Mouse (Mus musculus) limb, embryonic 14.5 days (tissue): ENCODE results near the gene Atp8b5. TPM values are rescaled to one million over a fixed set of nuclear protein-coding genes. Genes with fewer than 3 reads are reported as not detected.

Experiments used
- ATAC-seq: fragments of 200-750 bp; cut with Nextera tagmentation; 2 replicates; pipeline ENCODE4 v1.8.0; 2017; ENCODE audit warnings: low read depth, moderate number of reproducible peaks, moderate TSS enrichment; ENCODE audit not compliant: low FRiP score
- DNase-seq: peaks from one replicate; pipeline ENCODE4 v3.0.0-alpha.2; 2015; ENCODE audit warnings: low spot score
- H3K27ac ChIP-seq: fragments of 300-500 bp; sonication (generic); replicated peaks from 2 replicates; pipeline ENCODE4 v1.5.1; 2014; ENCODE audit warnings: low read depth, mild to moderate bottlenecking, low read length, moderate library complexity, mixed read lengths
- H3K27me3 ChIP-seq: fragments of 300-500 bp; sonication (generic); 2 replicates; pipeline ENCODE4 v1.6.1; 2014; ENCODE audit warnings: low read length, mixed read lengths; ENCODE audit not compliant: control insufficient read depth, insufficient read depth
- H3K36me3 ChIP-seq: fragments of 300-500 bp; sonication (generic); 2 replicates; pipeline ENCODE4 v1.6.1; 2014; ENCODE audit warnings: mild to moderate bottlenecking, low read length, moderate library complexity, mixed read lengths; ENCODE audit not compliant: control insufficient read depth, insufficient read depth
- H3K4me1 ChIP-seq: fragments of 300-500 bp; sonication (generic); 2 replicates; pipeline ENCODE4 v1.6.1; 2014; ENCODE audit warnings: antibody characterized with exemption, low read length, mixed read lengths; ENCODE audit not compliant: control insufficient read depth, insufficient read depth
- H3K4me2 ChIP-seq: fragments of 300-500 bp; sonication (generic); replicated peaks from 2 replicates; pipeline ENCODE4 v1.6.1; 2014; ENCODE audit warnings: low read depth, mild to moderate bottlenecking, low read length, moderate library complexity; ENCODE audit not compliant: severe bottlenecking
- H3K4me3 ChIP-seq: fragments of 300-500 bp; sonication (generic); replicated peaks from 2 replicates; pipeline ENCODE4 v1.5.1; 2014; ENCODE audit warnings: low read length
- H3K9ac ChIP-seq: fragments of 300-500 bp; sonication (generic); 2 replicates; pipeline ENCODE4 v1.6.1; 2014; ENCODE audit warnings: mild to moderate bottlenecking, low read depth, low read length, moderate library complexity; ENCODE audit not compliant: severe bottlenecking
- H3K9me3 ChIP-seq: fragments of 300-500 bp; sonication (generic); 2 replicates; pipeline ENCODE4 v1.6.1; 2016; ENCODE audit warnings: low read length; ENCODE audit not compliant: control insufficient read depth
- POLR2A ChIP-seq: fragments of 200-500 bp; IDR thresholded peaks from 2 replicates; pipeline ENCODE4 v1.8.0; 2012; ENCODE audit warnings: inconsistent platforms, mild to moderate bottlenecking, moderate library complexity, borderline replicate concordance; ENCODE audit not compliant: insufficient read depth, insufficient read length; ENCODE audit errors: extremely low read depth
- WGBS: fragments of 180-500 bp; shearing (Covaris S2); extraction: QIAGEN DNeasy Blood & Tissue Kit; methylation state at CpG from one replicate; pipeline ENCODE4 v1.1.7; 2014; 5-methylcytosine and 5-hydroxymethylcytosine counted together
- polyA plus RNA-seq, 2 experiments: library from polyadenylated mRNA; depleted of rRNA in 1 of 2; stranded (reverse) in 1 of 2; unstranded in 1 of 2; fragments of >200 nt; fragmentation: Nextera tagmentation in 1 of 2; extraction: Ambion mirVana in 1 of 2; gene quantifications; 2 replicates each; pipeline versions ENCODE4 v1.2.1 to v1.2.3; 2012 to 2014

Atp8b5 gene
- polyA plus RNA-seq, 2 experiments, result 0.52 to 1.3 TPM

DNA sequence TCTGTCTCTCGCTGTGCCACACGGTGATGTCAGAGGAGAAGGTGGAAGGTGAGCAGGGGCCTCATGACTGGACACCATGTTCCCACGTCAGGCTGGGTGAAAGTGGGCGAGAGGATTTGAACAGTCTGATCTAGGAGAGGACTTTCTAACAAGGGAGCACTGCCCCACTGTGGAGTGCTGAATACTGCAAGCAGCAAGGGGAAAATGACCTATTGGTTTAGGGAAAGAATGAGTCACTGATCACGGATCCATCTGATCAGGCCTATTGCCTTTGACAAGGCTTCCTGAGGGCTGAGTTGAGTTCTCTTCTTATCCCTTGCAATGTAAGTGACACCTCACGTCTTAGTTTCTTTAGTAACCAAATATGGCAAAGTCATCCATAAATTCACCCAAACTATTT, 86.7 kb downstream of the Atp8b5 start:
- WGBS, result 87% methylated on average over 6 of the region's 6 CpGs
- Histone ChIP-seq H3K4me1 (no peaks in the 10 kb centered on the region), H3K27me3 (no peaks in the 10 kb centered on the region), H3K4me3 (no peak overlapping the region), H3K9me3 (no peaks in the 10 kb centered on the region), H3K4me2 (no peak overlapping the region), H3K36me3 (no peaks in the 10 kb centered on the region), H3K27ac (no peak overlapping the region), H3K9ac (no peak overlapping the region)
- no peak for ATAC-seq
- no peak for TF ChIP-seq POLR2A
- DNase-seq, result no peak

GRCm38 (mm10) chr4:43364914-43365560, 98.1 kb downstream of the Atp8b5 start:
- WGBS, result 54% methylated on average over 11 of the region's 11 CpGs
- no peak for TF ChIP-seq POLR2A
- Histone ChIP-seq H3K4me1 (no peaks in the 10 kb centered on the region), H3K27ac (no peak overlapping the region), H3K4me2 (no peak overlapping the region), H3K4me3 (no peak overlapping the region), H3K27me3 (no peaks in the 10 kb centered on the region), H3K9me3 (no peaks in the 10 kb centered on the region), H3K36me3 (no peaks in the 10 kb centered on the region), H3K9ac (no peak overlapping the region)
- no peak for DNase-seq
- ATAC-seq, result no peak

DNA sequence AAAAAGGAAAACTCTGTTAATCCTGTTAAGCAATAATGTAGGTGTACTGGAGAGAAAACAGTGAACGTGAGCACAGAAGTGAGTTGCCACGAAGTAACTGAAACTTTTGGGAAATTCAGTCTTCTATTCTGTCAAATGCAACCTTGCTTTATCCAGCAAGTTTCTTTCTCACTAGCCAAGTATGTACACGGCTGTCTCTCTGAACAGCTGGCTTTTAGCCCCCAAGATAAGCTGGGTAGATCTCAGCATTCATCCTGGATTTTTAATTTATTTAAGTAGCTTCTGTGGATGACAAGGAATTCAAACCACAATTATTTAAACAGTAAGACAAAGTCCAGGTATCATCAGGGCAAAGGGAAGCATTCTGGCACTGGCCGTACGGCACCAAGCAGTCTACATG, 100.3 kb downstream of the Atp8b5 start:
- ATAC-seq (no peak), DNase-seq (no peak)
- Histone ChIP-seq H3K4me1 (no peaks in the 10 kb centered on the region), H3K4me2 (no peak overlapping the region), H3K27me3 (no peaks in the 10 kb centered on the region), H3K4me3 (no peak overlapping the region), H3K27ac (no peak overlapping the region), H3K9me3 (no peaks in the 10 kb centered on the region), H3K36me3 (no peaks in the 10 kb centered on the region), H3K9ac (no peak overlapping the region)
- WGBS, result 91% methylated on average over 5 of the region's 5 CpGs
- TF ChIP-seq POLR2A, result no peak

DNA sequence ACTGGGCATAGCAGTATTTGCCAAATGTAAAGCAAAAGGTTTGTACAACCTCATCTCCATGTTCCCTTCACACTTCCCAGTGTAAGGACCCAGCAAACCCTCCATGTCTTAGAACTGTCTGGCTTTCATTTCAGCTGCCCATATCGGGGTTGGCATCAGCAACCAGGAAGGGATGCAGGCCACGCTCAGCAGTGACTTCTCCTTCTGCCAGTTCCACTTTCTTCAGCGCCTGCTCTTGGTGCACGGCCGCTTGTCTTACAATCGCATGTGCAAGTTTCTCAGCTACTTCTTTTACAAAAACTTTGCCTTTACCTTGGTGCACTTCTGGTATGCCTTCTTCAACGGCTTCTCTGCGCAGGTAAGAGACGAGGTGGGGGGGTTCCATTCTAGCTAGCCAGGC, 100.8 kb downstream of the Atp8b5 start:
- Histone ChIP-seq H3K36me3 (no peaks in the 10 kb centered on the region), H3K4me3 (no peak overlapping the region), H3K27ac (no peak overlapping the region), H3K9me3 (no peaks in the 10 kb centered on the region), H3K9ac (no peak overlapping the region), H3K27me3 (no peaks in the 10 kb centered on the region), H3K4me1 (no peaks in the 10 kb centered on the region), H3K4me2 (no peak overlapping the region)
- ATAC-seq (no peak), DNase-seq (no peak)
- 91% methylated on average over 9 of the region's 9 CpGs for WGBS
- TF ChIP-seq POLR2A, result no peak

DNA sequence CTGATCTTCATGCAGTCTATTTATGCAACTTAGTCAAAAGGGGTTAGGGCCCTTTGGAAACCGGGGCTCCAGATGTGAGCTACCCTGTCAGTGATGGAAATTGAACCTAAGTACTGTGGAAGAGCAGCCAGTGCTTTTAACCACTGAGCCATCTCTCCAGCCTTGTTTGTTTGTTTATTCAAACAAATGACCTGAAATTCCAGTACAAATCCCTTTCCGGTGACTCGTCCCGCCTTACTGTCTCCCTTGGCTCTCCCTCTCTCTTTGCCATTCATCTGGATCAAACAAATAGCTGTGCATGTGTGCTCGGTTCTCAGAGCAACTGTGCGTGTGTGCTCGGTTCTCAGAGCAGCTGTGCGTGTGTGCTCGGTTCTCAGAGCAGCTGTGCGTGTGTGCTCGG, 104.4 kb downstream of the Atp8b5 start:
- ATAC-seq, result no peak
- H3K4me1 ChIP-seq, result no peaks in the 10 kb centered on the region
- H3K9me3 ChIP-seq, result no peaks in the 10 kb centered on the region
- H3K27ac ChIP-seq, result no peak overlapping the region
- H3K36me3 ChIP-seq, result no peaks in the 10 kb centered on the region
- no peak overlapping the region for H3K4me3 ChIP-seq
- H3K9ac ChIP-seq, result no peak overlapping the region
- no peak for DNase-seq
- no peaks in the 10 kb centered on the region for H3K27me3 ChIP-seq
- WGBS, result 62% methylated on average over 9 of the region's 11 CpGs
- no peak overlapping the region for H3K4me2 ChIP-seq
- TF ChIP-seq POLR2A, result no peak

- Histone ChIP-seq H3K9me3 (no peaks in the 10 kb centered on the region), H3K36me3 (no peaks in the 10 kb centered on the region), H3K4me2 (no peak overlapping the region), H3K4me1 (no peaks in the 10 kb centered on the region), H3K27ac (no peak overlapping the region), H3K27me3 (no peaks in the 10 kb centered on the region), H3K4me3 (no peak overlapping the region), H3K9ac (no peak overlapping the region)
- 77% methylated on average over 4 of the region's 4 CpGs for WGBS
- DNase-seq, result no peak
- no peak for TF ChIP-seq POLR2A
- ATAC-seq, result no peak
Observed at GRCm38 (mm10) chr4:43372155-43372554, 105.2 kb downstream of the Atp8b5 start.
